Mouse (Mus musculus): ENCODE measurements around the gene Fam102a. TPM values are rescaled to one million over a fixed set of nuclear protein-coding genes. Genes with fewer than 3 reads are reported as not detected.
"Not testable (repeated sequence)": the region's sequence is repeated elsewhere in the genome, so short reads cannot be mapped to it uniquely, and the experiment has no call there.

Gene Fam102a
- polyA plus RNA-seq (2014; fragmentation: Nextera tagmentation; extraction: Ambion mirVana), result 12.2 and 16.9 TPM in 2 replicates

DNA sequence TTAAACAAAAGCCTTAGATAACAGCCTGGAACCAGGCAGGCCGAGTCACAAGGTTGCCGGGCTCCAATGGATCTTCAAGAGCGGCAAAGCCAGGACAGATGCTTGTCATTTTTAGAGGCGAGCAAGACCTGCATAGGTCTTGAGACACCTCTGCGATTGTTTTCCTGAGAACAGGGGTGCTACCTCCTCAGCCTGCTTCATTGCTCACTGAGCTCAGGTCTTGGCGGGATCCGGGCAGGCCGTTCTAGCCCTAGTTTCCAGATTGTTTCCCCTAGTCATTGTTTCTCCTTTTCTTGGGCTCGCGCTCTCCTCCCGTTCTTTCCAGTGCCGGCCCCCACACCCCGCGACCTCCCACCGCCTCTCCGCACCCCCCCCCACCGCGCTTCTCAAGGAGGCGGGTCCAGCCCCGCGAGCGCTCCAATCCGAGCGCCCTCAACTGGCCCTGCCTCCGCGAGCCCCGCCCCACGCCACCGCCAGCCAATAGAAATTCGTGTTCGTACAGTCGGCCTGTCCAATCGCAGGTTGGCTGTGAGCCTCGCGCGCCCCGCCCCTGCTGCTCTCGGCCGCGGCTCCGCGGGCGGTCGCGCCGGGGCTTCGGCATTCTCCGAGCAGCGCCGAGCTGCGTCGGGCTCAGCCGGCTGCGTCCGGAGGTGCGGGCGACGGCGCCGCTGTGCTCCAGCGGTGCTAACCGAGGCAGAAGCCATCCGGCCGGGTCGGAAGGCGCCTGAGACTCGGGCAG, at the start of gene Fam102a:
Fam102a (plus strand) TSS at position 600 of the 739 bp plus-strand sequence.
- Histone ChIP-seq H3K4me3 (ENCODE audit: low read length) (peak within 1 kb of the TSS; percentile 64), H3K27ac (ENCODE audit: low read depth, low read length) (peak within 1 kb of the TSS; percentile 90), H3K4me1 (ENCODE audit: control insufficient read depth, insufficient read depth, low read length) (peaks cover 50% of the 10 kb centered on the region), H3K27me3 (ENCODE audit: control insufficient read depth, insufficient read depth, low read length) (no peaks in the 10 kb centered on the region), H3K36me3 (ENCODE audit: control insufficient read depth, insufficient read depth, low read length) (no peaks in the 10 kb centered on the region), H3K4me2 (replicated peaks; ENCODE audit: low read depth, low read length) (peak within 1 kb of the TSS; percentile 71), H3K9me3 (ENCODE audit: control insufficient read depth, low read length) (no peaks in the 10 kb centered on the region), H3K9ac (ENCODE audit: low read depth, low read length) (peak within 1 kb of the TSS; percentile 71)
- under 1% methylated on average over 65 of the region's 67 CpGs for WGBS
- ATAC-seq (ENCODE audit: low FRiP score, low TSS enrichment), result peak; percentile 97

DNA sequence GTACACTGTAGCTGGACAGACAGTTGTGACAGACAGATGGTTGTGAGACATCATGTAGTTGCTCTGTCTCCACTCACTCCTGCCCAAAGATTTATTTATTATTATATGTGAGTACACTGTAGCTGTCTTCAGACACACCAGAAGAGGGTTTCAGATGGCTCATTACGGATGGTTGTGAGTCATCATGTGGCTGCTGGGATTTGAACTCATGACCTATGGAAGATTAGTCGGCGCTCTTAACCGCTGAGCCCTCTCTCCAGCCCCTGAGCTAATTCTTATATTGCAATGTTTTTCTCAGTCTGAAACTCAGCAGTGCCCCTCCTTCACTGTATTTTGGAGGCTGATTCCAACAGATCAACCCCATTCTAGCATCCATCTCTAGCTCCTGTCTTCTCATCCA, 49.4 kb upstream of the Fam102a start:
- Histone ChIP-seq H3K36me3 (ENCODE audit: control insufficient read depth, insufficient read depth, low read length) (no peaks in the 10 kb centered on the region), H3K27me3 (ENCODE audit: control insufficient read depth, insufficient read depth, low read length) (no peaks in the 10 kb centered on the region), H3K9ac (ENCODE audit: low read depth, low read length) (no peak overlapping the region; the same call in 1 of the 2 replicates), H3K9me3 (ENCODE audit: control insufficient read depth, low read length) (no peaks in the 10 kb centered on the region), H3K27ac (ENCODE audit: low read depth, low read length) (no peak overlapping the region), H3K4me3 (ENCODE audit: low read length) (no peak overlapping the region), H3K4me1 (ENCODE audit: control insufficient read depth, insufficient read depth, low read length) (no peaks in the 10 kb centered on the region), H3K4me2 (replicated peaks; ENCODE audit: low read depth, low read length) (no peak overlapping the region)
- ATAC-seq (ENCODE audit: low FRiP score, low TSS enrichment), result no peak
- 79% methylated on average over 4 of the region's 4 CpGs for WGBS

DNA sequence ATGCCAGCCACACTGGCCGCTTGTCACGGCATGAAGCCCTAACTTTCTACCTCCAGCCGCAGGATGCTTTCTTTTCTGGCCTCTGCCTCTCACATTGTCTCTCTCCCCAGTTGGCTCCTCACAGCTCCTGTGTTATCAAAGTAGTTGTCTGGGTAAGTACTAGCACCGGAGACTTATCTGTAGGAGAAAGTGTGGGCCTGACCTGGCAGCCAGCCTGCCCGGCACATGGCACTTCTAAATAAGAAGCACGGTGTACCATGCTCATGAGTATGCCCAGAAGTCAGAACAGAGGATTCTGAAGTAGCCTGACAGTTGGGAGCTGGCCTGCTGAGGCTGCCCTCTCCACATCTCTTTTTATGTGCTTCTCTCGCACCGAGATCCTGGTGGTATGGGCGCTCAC, 49.0 kb upstream of the Fam102a start:
- Histone ChIP-seq H3K27ac (ENCODE audit: low read depth, low read length) (no peak overlapping the region), H3K4me1 (ENCODE audit: control insufficient read depth, insufficient read depth, low read length) (no peaks in the 10 kb centered on the region), H3K9me3 (ENCODE audit: control insufficient read depth, low read length) (no peaks in the 10 kb centered on the region), H3K9ac (ENCODE audit: low read depth, low read length) (no peak overlapping the region), H3K36me3 (ENCODE audit: control insufficient read depth, insufficient read depth, low read length) (no peaks in the 10 kb centered on the region), H3K27me3 (ENCODE audit: control insufficient read depth, insufficient read depth, low read length) (no peaks in the 10 kb centered on the region), H3K4me2 (replicated peaks; ENCODE audit: low read depth, low read length) (no peak overlapping the region), H3K4me3 (ENCODE audit: low read length) (no peak overlapping the region)
- 96% methylated on average over 9 of the region's 9 CpGs for WGBS
- ATAC-seq (ENCODE audit: low FRiP score, low TSS enrichment), result no peak

DNA sequence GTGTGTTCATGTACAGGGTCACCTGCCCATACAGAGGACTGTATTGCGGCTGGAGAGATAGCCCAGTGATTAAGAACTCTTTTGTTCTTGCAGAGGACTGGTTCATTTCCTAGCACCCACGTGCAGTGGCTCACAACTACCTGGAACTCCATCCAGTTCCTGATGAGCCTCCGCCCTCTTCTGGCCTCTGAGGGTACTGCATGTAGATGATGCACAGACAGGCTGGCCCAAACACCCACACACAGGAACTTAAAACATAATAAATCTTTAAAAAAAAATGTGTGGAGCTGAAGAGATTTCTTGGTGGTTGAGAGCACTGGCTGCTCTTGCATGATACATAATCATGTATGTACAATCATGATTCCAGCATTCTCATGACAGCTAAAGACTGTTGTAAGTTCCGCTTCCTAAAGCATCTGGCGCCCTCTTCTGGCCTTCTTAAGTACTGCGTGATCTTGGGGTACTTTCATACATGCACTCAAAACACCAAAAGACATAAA, 48.0 kb upstream of the Fam102a start:
- no peak overlapping the region for H3K27ac ChIP-seq (ENCODE audit: low read depth, low read length)
- ATAC-seq (ENCODE audit: low FRiP score, low TSS enrichment), result peak; percentile 60
- 8% methylated on average over 6 of the region's 6 CpGs for WGBS
- H3K4me3 ChIP-seq (ENCODE audit: low read length), result no peak overlapping the region
- no peak overlapping the region for H3K4me2 ChIP-seq (replicated peaks; ENCODE audit: low read depth, low read length)
- no peak overlapping the region for H3K9ac ChIP-seq (ENCODE audit: low read depth, low read length)
- H3K27me3 ChIP-seq (ENCODE audit: control insufficient read depth, insufficient read depth, low read length), result no peaks in the 10 kb centered on the region
- no peaks in the 10 kb centered on the region for H3K36me3 ChIP-seq (ENCODE audit: control insufficient read depth, insufficient read depth, low read length)
- no peaks in the 10 kb centered on the region for H3K9me3 ChIP-seq (ENCODE audit: control insufficient read depth, low read length)
- no peaks in the 10 kb centered on the region for H3K4me1 ChIP-seq (ENCODE audit: control insufficient read depth, insufficient read depth, low read length)

DNA sequence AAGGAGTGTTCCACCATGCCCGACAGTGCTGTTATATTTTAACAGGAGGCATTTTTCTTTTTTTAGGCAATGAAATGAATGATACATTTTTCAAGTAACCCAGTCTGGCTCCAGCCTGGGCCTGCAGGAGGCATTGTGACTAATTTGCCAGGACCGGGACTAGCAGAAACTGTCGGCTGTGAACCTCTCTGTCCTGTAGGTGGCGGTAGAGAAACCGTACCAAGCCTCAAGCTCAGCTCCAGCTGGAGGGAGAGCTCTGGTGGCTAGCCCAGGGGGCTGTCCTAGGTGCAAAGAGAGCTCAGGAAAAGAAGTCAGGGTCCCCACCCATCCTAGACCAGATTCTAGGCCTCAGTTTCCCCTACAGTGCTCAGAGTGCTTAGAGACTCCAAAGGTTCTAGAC, 46.5 kb upstream of the Fam102a start:
- no peak overlapping the region for H3K9ac ChIP-seq (ENCODE audit: low read depth, low read length)
- H3K27me3 ChIP-seq (ENCODE audit: control insufficient read depth, insufficient read depth, low read length), result no peaks in the 10 kb centered on the region
- no peak overlapping the region for H3K4me3 ChIP-seq (ENCODE audit: low read length)
- H3K27ac ChIP-seq (ENCODE audit: low read depth, low read length), result no peak overlapping the region
- no peaks in the 10 kb centered on the region for H3K9me3 ChIP-seq (ENCODE audit: control insufficient read depth, low read length)
- peak; percentile 37; the same call in 1 of the 2 replicates for ATAC-seq (ENCODE audit: low FRiP score, low TSS enrichment)
- no peaks in the 10 kb centered on the region for H3K36me3 ChIP-seq (ENCODE audit: control insufficient read depth, insufficient read depth, low read length)
- 2% methylated on average over 5 of the region's 5 CpGs for WGBS
- H3K4me2 ChIP-seq (replicated peaks; ENCODE audit: low read depth, low read length), result no peak overlapping the region
- no peaks in the 10 kb centered on the region for H3K4me1 ChIP-seq (ENCODE audit: control insufficient read depth, insufficient read depth, low read length)

DNA sequence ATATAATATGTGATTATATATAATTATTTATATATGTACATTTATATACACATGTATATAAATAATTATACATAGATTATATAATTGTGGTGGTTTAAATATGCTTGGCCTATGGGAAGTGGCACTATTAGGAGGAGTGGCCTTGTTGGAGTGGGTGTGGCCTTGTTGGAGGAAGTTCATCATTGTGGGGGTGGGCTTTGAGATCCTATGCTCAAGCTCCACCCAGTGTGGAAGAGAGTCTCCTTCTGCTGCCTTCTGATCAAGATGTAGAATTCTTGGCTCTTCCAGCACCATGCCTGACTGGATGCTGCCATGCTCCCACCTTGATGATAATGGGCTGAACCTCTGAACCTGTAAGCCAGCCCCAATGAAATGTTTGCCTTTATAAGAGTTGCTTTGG, 44.4 kb upstream of the Fam102a start:
- H3K9ac ChIP-seq (ENCODE audit: low read depth, low read length), result not testable (repeated sequence)

GRCm38 (mm10) chr2:32492661-32493060, 42.5 kb upstream of the Fam102a start:
- ATAC-seq (ENCODE audit: low FRiP score, low TSS enrichment), result no peak
- H3K27ac ChIP-seq (ENCODE audit: low read depth, low read length), result no peak overlapping the region
- no peaks in the 10 kb centered on the region for H3K36me3 ChIP-seq (ENCODE audit: control insufficient read depth, insufficient read depth, low read length)
- no peak overlapping the region for H3K4me2 ChIP-seq (replicated peaks; ENCODE audit: low read depth, low read length)
- H3K27me3 ChIP-seq (ENCODE audit: control insufficient read depth, insufficient read depth, low read length), result no peaks in the 10 kb centered on the region
- H3K4me3 ChIP-seq (ENCODE audit: low read length), result no peak overlapping the region
- no peaks in the 10 kb centered on the region for H3K4me1 ChIP-seq (ENCODE audit: control insufficient read depth, insufficient read depth, low read length)
- WGBS, result 55% methylated on average over 2 of the region's 2 CpGs
- H3K9ac ChIP-seq (ENCODE audit: low read depth, low read length), result no peak overlapping the region
- H3K9me3 ChIP-seq (ENCODE audit: control insufficient read depth, low read length), result no peaks in the 10 kb centered on the region

More for the DNA sequence above, 44.4 kb upstream of the Fam102a start:
- not testable (repeated sequence) for H3K27me3 ChIP-seq (ENCODE audit: control insufficient read depth, insufficient read depth, low read length); H3K4me3 ChIP-seq (ENCODE audit: low read length); H3K36me3 ChIP-seq (ENCODE audit: control insufficient read depth, insufficient read depth, low read length); H3K4me2 ChIP-seq (replicated peaks; ENCODE audit: low read depth, low read length); ATAC-seq (ENCODE audit: low FRiP score, low TSS enrichment); H3K4me1 ChIP-seq (ENCODE audit: control insufficient read depth, insufficient read depth, low read length); H3K27ac ChIP-seq (ENCODE audit: low read depth, low read length); H3K9me3 ChIP-seq (ENCODE audit: control insufficient read depth, low read length)

DNA sequence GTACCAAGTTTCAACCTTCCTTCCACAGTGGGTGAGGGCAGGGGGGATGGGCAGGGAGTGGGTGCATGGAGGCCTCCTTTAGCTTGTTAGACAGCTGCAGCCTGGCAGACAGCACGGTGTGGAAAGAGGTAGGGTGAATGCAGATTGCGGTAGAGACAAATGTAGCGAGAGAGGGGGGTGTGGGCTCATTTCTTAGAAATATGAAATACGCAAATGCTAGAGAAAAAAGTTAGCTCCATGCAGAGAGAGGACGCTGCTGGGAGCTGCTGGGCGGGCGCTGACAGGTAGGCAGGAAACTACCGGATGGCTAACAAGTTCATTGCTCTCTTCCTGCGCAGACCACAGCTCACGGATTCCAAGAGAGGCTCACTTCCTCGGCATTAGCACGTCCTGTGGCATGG, 41.8 kb upstream of the Fam102a start:
- 70% methylated on average over 12 of the region's 12 CpGs for WGBS
- Histone ChIP-seq H3K4me3 (ENCODE audit: low read length) (no peak overlapping the region), H3K9me3 (ENCODE audit: control insufficient read depth, low read length) (no peaks in the 10 kb centered on the region)

DNA sequence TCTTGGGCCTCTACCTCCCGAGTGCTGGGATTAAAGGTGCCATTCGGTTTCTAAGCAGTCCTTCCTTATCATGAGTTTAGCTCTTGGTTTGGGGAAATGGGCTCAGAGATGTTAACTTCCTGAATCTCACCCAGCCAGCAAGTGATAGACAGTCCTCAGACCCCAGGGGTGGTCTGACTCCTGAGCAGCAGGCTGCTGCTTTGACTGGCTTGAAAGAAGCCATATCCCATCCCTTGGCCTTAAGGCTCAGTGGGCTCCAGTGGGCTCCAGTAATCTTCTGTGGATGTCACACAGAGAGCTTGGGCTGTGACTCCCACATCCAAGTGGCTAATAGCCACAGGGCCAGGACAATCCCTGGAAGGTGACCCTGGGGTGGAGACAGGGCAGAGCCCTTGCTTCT, 40.6 kb upstream of the Fam102a start:
- no peaks in the 10 kb centered on the region for H3K27me3 ChIP-seq (ENCODE audit: control insufficient read depth, insufficient read depth, low read length)
- H3K9me3 ChIP-seq (ENCODE audit: control insufficient read depth, low read length), result peaks cover 5% of the 10 kb centered on the region; the same call in 1 of the 2 replicates
- no peaks in the 10 kb centered on the region for H3K36me3 ChIP-seq (ENCODE audit: control insufficient read depth, insufficient read depth, low read length)
- no peak overlapping the region for H3K4me3 ChIP-seq (ENCODE audit: low read length)
- 75% methylated on average over 2 of the region's 2 CpGs for WGBS
- ATAC-seq (ENCODE audit: low FRiP score, low TSS enrichment), result no peak
- no peaks in the 10 kb centered on the region for H3K4me1 ChIP-seq (ENCODE audit: control insufficient read depth, insufficient read depth, low read length)
- no peak overlapping the region for H3K9ac ChIP-seq (ENCODE audit: low read depth, low read length)
- no peak overlapping the region for H3K27ac ChIP-seq (ENCODE audit: low read depth, low read length)
- no peak overlapping the region for H3K4me2 ChIP-seq (replicated peaks; ENCODE audit: low read depth, low read length)

More for the DNA sequence above, 41.8 kb upstream of the Fam102a start:
- no peak overlapping the region for H3K9ac ChIP-seq (ENCODE audit: low read depth, low read length)
- no peaks in the 10 kb centered on the region for H3K4me1 ChIP-seq (ENCODE audit: control insufficient read depth, insufficient read depth, low read length)
- no peak for ATAC-seq (ENCODE audit: low FRiP score, low TSS enrichment)
- H3K27ac ChIP-seq (ENCODE audit: low read depth, low read length), result no peak overlapping the region
- no peaks in the 10 kb centered on the region for H3K36me3 ChIP-seq (ENCODE audit: control insufficient read depth, insufficient read depth, low read length)
- no peak overlapping the region for H3K4me2 ChIP-seq (replicated peaks; ENCODE audit: low read depth, low read length)
- no peaks in the 10 kb centered on the region for H3K27me3 ChIP-seq (ENCODE audit: control insufficient read depth, insufficient read depth, low read length)
